In the genomic region with DNA sequence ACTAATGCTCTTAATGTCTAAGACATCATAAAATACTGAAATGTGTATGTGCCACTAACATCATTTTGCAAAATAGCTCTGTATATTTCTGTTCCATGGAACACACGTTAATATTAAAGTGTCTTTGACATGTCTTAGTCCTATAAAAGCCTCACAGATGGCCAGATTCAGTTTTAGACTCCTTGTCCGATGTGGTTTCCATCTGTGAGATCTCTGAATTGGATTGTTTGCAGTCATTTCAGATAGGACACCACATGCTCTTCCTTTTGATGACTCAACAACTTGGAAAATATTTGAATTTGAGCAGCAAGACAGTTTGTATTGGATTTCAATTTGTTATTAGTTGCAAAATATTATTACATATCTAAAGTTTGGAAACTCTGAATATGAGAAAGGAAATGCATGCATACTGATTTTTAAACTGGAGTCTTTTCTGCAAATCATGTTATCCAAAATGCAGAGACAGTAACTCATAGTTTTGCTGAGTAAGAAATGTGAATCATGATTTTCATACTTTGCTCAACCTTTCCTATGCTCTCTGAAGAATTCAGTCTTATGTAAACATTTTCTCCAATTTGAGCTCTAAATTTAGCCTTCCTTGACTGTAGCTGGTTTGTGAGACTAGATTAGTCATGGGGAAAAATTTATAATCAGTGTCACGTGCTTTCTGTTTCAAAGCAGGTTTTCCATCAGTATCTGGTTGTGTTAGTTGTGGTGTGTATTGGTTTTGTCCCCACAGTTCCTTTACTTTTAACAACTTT, we compare ENCODE assay signal across 25 mouse cellular contexts. TPM values are rescaled to one million over a fixed set of nuclear protein-coding genes. Genes with fewer than 3 reads are reported as not detected.
DNase-seq lines count a peak whose midpoint lies in the region; ATAC-seq lines count a peak whose summit lies in the region.
"Had no signal": no experiment of that assay in that cellular context is flagged by ENCODE, and none has a peak within 500 bp of the region (broad histone marks: within the 10 kb centered on the region; RNA-seq: fewer than 3 reads in every experiment).

No protein-coding gene starts in this region.

- no peaks in the 10 kb centered on the region for H3K9me3 ChIP-seq in embryonic facial prominence, embryonic 14.5 days (ENCODE audit: control insufficient read depth, low read length)
- H3K9me3 ChIP-seq in embryonic facial prominence, embryonic 10.5 days = no peaks in the 10 kb centered on the region
- H3K9me3 ChIP-seq in hindbrain, embryonic 10.5 days = no peaks in the 10 kb centered on the region
- H3K9me3 ChIP-seq: embryonic facial prominence, embryonic 12.5 days; forebrain, embryonic 12.5 days; kidney, embryonic 15.5 days; limb, embryonic 13.5 days; lung, embryonic 15.5 days; midbrain, embryonic 12.5 days had no signal

- H3K4me1 ChIP-seq in embryonic facial prominence, embryonic 14.5 days (ENCODE audit: control insufficient read depth, insufficient read depth, low read length) = no peaks in the 10 kb centered on the region
- H3K4me1 ChIP-seq in embryonic facial prominence, embryonic 10.5 days = no peaks in the 10 kb centered on the region
- H3K4me1 ChIP-seq in hindbrain, embryonic 10.5 days (replicated peaks) = no peaks in the 10 kb centered on the region
- H3K4me1 ChIP-seq: embryonic facial prominence, embryonic 12.5 days; forebrain, embryonic 12.5 days; kidney, embryonic 15.5 days; limb, embryonic 13.5 days; lung, embryonic 15.5 days; midbrain, embryonic 12.5 days had no signal

- ATAC-seq in embryonic facial prominence, embryonic 14.5 days (ENCODE audit: low read depth) = no peak
- ATAC-seq: CD4-positive, CD25-positive, alpha-beta regulatory T cell, adult 4 months; hindbrain, embryonic 16.5 days had no signal

- no peak overlapping the region for H3K4me2 ChIP-seq in embryonic facial prominence, embryonic 14.5 days (ENCODE audit: low read depth, low read length)
- H3K4me2 ChIP-seq: embryonic facial prominence, embryonic 12.5 days; forebrain, embryonic 12.5 days; kidney, embryonic 15.5 days; limb, embryonic 13.5 days; liver, embryonic 11.5 days; lung, embryonic 15.5 days; midbrain, embryonic 12.5 days had no signal

- no peak overlapping the region for H3K4me3 ChIP-seq in embryonic facial prominence, embryonic 14.5 days (ENCODE audit: low read depth, low read length)
- H3K4me3 ChIP-seq in embryonic facial prominence, embryonic 10.5 days = no peak overlapping the region
- no peak overlapping the region for H3K4me3 ChIP-seq in hindbrain, embryonic 10.5 days
- H3K4me3 ChIP-seq: embryonic facial prominence, embryonic 12.5 days; erythroblast, embryonic 14.5 days; forebrain, embryonic 12.5 days; kidney, embryonic 15.5 days; limb, embryonic 13.5 days; lung, embryonic 15.5 days; midbrain, embryonic 12.5 days had no signal

- no peak overlapping the region for H3K27ac ChIP-seq in embryonic facial prominence, embryonic 14.5 days (replicated peaks; ENCODE audit: low read depth, low read length)
- H3K27ac ChIP-seq in embryonic facial prominence, embryonic 10.5 days (replicated peaks) = no peak overlapping the region
- H3K27ac ChIP-seq in hindbrain, embryonic 10.5 days = no peak overlapping the region
- H3K27ac ChIP-seq: embryonic facial prominence, embryonic 12.5 days; forebrain, embryonic 12.5 days; kidney, embryonic 15.5 days; limb, embryonic 13.5 days; lung, embryonic 15.5 days; midbrain, embryonic 12.5 days had no signal

- H3K36me3 ChIP-seq in embryonic facial prominence, embryonic 14.5 days (ENCODE audit: control insufficient read depth, insufficient read depth, low read length) = no peaks in the 10 kb centered on the region
- H3K36me3 ChIP-seq in embryonic facial prominence, embryonic 10.5 days (replicated peaks) = no peaks in the 10 kb centered on the region
- H3K36me3 ChIP-seq in hindbrain, embryonic 10.5 days = no peaks in the 10 kb centered on the region
- H3K36me3 ChIP-seq: embryonic facial prominence, embryonic 12.5 days; forebrain, embryonic 12.5 days; kidney, embryonic 15.5 days; limb, embryonic 13.5 days; lung, embryonic 15.5 days; midbrain, embryonic 12.5 days had no signal

- H3K9ac ChIP-seq in embryonic facial prominence, embryonic 14.5 days (ENCODE audit: low read depth, low read length) = no peak overlapping the region
- H3K9ac ChIP-seq: embryonic facial prominence, embryonic 12.5 days; forebrain, embryonic 12.5 days; kidney, embryonic 15.5 days; limb, embryonic 13.5 days; lung, embryonic 15.5 days; midbrain, embryonic 12.5 days had no signal

- peak; percentile 25 for DNase-seq in embryonic facial prominence, embryonic 14.5 days (ENCODE audit: low spot score)
- no peak for DNase-seq in embryonic facial prominence, embryonic 10.5 days (ENCODE audit: low spot score)
- DNase-seq in layer of hippocampus, adult 9-11 months = peak; percentile 8
- DNase-seq in layer of hippocampus, postnatal 10 days (ENCODE audit: low spot score in 2 of 2) = no peak
- DNase-seq in brain, adult 2 months (ENCODE audit: low read depth, low spot score) = peak; percentile 58
- peak; percentile 34 for DNase-seq in telencephalon, adult 2 months (ENCODE audit: low read depth, low spot score)
- no peak for DNase-seq in hindbrain, embryonic 10.5 days (ENCODE audit: low spot score)
- no peak for DNase-seq in adrenal gland, postnatal 4 days (ENCODE audit: low spot score in 2 of 2)
- DNase-seq: adrenal gland, postnatal 14 days; cerebellum, adult 18-20 months; cerebellum, postnatal 25 days; heart, postnatal 14 days; kidney, adult 18-20 months; kidney, postnatal 25 days; thymus, postnatal 14 days had no signal

- 67% methylated on average over 3 of the region's 3 CpGs for whole genome bisulfite sequencing in embryonic facial prominence, embryonic 14.5 days
- WGBS in embryonic facial prominence, embryonic 10.5 days = 82% methylated on average over 3 of the region's 3 CpGs
- WGBS in hindbrain, embryonic 10.5 days = 86% methylated on average over 3 of the region's 3 CpGs

- no peaks in the 10 kb centered on the region for H3K27me3 ChIP-seq in embryonic facial prominence, embryonic 14.5 days (replicated peaks; ENCODE audit: control insufficient read depth, insufficient read depth, low read length)
- no peaks in the 10 kb centered on the region for H3K27me3 ChIP-seq in embryonic facial prominence, embryonic 10.5 days (replicated peaks; ENCODE audit: low read depth, poor library complexity, severe bottlenecking)
- H3K27me3 ChIP-seq in hindbrain, embryonic 10.5 days (ENCODE audit: insufficient read depth, poor library complexity, severe bottlenecking) = no peaks in the 10 kb centered on the region
- H3K27me3 ChIP-seq: embryonic facial prominence, embryonic 12.5 days; forebrain, embryonic 12.5 days; kidney, embryonic 15.5 days; limb, embryonic 13.5 days; lung, embryonic 15.5 days; midbrain, embryonic 12.5 days had no signal

RNA-seq across cellular contexts. Expression of a gene that starts 21.9 kb away (rescaled TPM):
- 10.9 and 12.0 TPM in 2 replicates for polyA plus RNA-seq in embryonic facial prominence, embryonic 14.5 days (2014; fragmentation: Nextera tagmentation; extraction: Ambion mirVana)
- 5.0 TPM in 2 replicates for polyA plus RNA-seq in embryonic facial prominence, embryonic 10.5 days (2016; fragmentation: Nextera tagmentation; extraction: Ambion mirVana)
- total RNA-seq in layer of hippocampus, postnatal 10 days (2021) = 10 to 100 TPM; 25.3 to 31.8 TPM
- 7.5 TPM in 2 replicates for polyA plus RNA-seq in hindbrain, embryonic 10.5 days (2016; fragmentation: Nextera tagmentation; extraction: Ambion mirVana)
- 10 to 100 TPM; 41.6 to 41.7 TPM for total RNA-seq in adrenal gland, postnatal 4 days (2021)
- polyA plus RNA-seq: CD4-positive, CD25-positive, alpha-beta regulatory T cell, adult 4 months; erythroblast, embryonic 14.5 days had no signal

Comparison
In these comparisons a context has a peak if more than half of its experiments do, and no peak if none do; other contexts are left out.
1. DNase-seq: peak in embryonic facial prominence, embryonic 14.5 days (single experiment), layer of hippocampus, adult 9-11 months (single experiment), brain, adult 2 months (single experiment) and telencephalon, adult 2 months (single experiment); none in embryonic facial prominence, embryonic 10.5 days (single experiment), layer of hippocampus, postnatal 10 days (0 of 2), hindbrain, embryonic 10.5 days (single experiment) and adrenal gland, postnatal 4 days (0 of 2).